Mouse (Mus musculus): ENCODE measurements around the gene Adsl. TPM values are rescaled to one million over a fixed set of nuclear protein-coding genes. Genes with fewer than 3 reads are reported as not detected.

Gene Adsl
- total RNA-seq, 2 experiments from 2014 or later, result 24.2 to 28.0 TPM

DNA sequence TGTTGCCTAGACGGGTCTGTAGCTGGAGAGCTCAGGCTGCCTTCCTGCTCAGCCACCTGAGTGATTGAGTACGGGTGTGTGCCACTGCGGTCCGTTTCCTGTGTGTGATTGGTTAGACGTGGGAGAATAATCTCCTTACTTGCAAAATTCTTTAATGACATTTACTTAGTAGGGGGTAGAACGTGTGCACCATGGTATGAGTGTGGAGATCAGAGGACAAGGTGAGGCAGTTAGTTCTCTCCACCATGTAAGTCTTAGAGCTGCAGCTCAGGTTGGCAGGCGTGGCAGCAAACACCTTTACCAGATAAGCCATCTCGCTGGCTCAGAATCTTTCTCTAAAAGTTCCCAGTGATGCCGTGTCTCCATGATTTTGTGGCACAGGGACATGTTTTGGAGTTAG is 5.7 kb downstream of the Adsl start:
- no peak for DNase-seq (ENCODE audit: low spot score in 2 of 2)
- TF ChIP-seq CTCF (conservative IDR thresholded peaks at IDR 0.05), result no peak
- H3K4me3 ChIP-seq, result no peak overlapping the region

DNA sequence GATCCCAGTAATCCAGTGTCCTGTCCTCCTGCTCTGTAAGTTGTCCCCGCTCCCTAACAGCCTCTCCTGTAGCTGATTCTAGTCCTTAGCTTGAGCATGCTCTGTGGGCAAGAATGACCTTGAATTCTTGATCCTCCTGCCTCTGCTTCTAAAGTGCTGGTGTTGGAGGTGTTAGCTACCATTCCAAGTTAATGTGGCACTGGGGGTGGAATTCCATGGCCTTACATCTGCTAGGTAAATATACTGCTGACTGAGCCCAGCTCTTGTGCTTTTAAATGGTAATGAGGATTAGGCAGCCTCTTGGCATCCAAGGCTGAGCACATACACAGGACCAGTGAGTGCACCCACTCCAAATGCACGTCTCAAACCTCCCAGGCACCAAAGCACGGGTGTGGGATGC is 6.6 kb downstream of the Adsl start:
- Histone ChIP-seq H3K4me3 (no peak overlapping the region), H3K27ac (no peak overlapping the region)
- TF ChIP-seq CTCF (conservative IDR thresholded peaks at IDR 0.05), result no peak
- DNase-seq (ENCODE audit: low spot score in 2 of 2), result no peak

More for the DNA sequence above, 5.7 kb downstream of the Adsl start:
- no peak overlapping the region for H3K27ac ChIP-seq

- no peak for TF ChIP-seq CTCF (conservative IDR thresholded peaks at IDR 0.05)
- no peak for DNase-seq (ENCODE audit: low spot score in 2 of 2)
- Histone ChIP-seq H3K4me3 (no peak overlapping the region), H3K27ac (no peak overlapping the region)
Measured at GRCm38 (mm10) chr15:80955836-80956438, 7.6 kb downstream of the Adsl start.

DNA sequence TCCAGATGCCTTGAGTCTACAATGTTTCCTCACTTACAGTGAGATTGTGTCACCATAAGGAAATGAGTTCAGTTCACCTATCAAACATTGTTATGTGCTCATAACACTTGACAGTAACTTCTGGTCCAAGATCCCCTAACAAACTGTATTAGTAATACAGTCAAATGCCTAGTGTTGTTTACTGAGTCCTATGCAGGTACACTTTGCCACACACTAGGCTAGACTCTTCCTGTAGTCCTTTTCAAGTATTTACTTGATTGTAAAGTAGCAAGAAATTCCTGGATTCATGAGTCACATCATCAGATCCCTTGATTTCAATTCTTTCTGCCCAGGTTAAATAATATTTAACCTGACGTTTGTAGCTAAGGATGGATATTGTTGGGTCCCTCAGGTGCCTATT is 21.1 kb downstream of the Adsl start:
- no peak for DNase-seq (ENCODE audit: low spot score in 2 of 2)
- Histone ChIP-seq H3K4me3 (no peak overlapping the region), H3K27ac (no peak overlapping the region)
- no peak for TF ChIP-seq CTCF (conservative IDR thresholded peaks at IDR 0.05)

GRCm38 (mm10) chr15:80974311-80974710 is 26.0 kb downstream of the Adsl start:
- H3K4me3 ChIP-seq, result no peak overlapping the region
- no peak for DNase-seq (ENCODE audit: low spot score in 2 of 2)
- H3K27ac ChIP-seq, result no peak overlapping the region
- TF ChIP-seq CTCF (conservative IDR thresholded peaks at IDR 0.05), result no peak

DNA sequence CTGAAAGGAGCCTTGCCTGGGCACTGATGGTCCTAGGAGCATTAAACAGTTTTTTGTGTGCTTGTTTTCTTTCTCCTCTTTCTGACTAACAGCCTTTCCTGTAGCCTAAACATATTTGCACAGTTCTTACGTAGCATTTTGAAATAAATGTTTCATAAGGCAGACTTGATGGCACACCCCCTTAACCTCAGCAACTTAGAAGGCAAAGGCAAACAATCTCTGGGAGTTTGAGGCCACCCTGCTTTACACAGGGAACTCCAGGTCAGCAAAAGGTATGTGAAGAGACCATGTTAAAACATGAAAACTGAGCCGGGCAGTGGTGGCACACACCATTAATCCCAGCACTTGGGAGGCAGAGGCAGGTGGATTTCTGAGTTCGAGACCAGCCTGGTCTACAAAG is 27.4 kb downstream of the Adsl start:
- no peak for TF ChIP-seq CTCF (conservative IDR thresholded peaks at IDR 0.05)
- Histone ChIP-seq H3K27ac (no peak overlapping the region), H3K4me3 (no peak overlapping the region)
- no peak for DNase-seq (ENCODE audit: low spot score in 2 of 2)

DNA sequence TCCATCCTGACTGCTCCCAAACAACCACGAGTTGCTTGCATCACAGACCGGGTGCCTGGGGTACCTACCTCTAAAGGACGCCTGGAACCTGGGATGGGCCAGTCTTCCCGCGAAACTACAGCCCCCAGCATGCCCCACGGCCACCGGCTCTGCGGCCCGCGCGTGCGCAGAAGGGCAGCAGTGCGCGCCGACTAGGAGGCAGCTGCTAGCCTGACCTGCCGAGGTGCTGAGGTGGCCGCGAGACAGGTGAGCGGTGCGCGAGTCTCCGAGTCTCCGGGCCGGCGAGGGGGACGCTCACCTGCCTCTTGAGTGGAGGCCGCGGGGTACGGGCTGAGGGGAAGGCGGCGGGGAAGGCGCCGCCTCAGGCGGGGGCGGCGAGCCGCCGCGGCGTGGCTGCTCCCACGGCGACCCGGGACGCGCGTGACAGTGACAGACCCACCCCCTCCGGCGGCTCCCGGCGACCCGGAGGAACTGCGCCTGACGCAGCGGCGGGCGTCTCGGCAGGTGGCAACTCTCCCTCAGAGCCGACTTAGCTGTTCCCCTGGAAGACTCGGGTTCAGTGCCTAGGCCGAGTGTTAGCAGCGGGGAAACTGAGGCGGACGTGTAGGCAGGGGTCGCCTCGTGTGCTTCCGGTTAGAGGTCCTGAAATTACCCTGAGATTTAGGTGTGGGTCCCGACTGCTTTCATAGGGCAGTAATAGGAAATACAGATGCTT is 29.5 kb downstream of the Adsl start, which contains the start of gene Sgsm3:
TSS of gene Sgsm3 (plus strand) at position 146 of the 715 bp plus-strand sequence.
- Histone ChIP-seq H3K4me3 (peak within 1 kb of the TSS; percentile 70), H3K27ac (peak within 1 kb of the TSS; percentile 87)
- DNase-seq (ENCODE audit: low spot score in 2 of 2), result peak; percentile 85 to 88
- no peak for TF ChIP-seq CTCF (conservative IDR thresholded peaks at IDR 0.05)

DNA sequence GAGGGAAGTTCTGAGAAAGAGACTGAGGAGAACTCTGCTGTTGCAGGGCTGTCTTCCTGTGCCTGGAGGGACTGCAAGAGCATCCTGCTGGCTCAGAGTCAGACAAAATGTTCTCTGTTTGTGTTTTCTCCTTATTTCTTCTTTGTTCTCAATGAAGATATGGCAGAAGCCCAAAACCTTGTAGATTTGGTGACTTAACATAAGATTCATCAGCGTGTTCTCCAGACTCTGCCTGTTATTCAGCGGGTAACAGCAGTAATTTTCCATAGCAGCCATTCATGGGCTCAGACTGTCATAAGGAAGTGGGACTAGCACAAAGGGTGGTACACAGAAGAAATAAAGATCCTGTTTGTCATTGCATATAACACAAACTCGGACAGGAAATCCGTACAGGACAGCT is 31.3 kb downstream of the Adsl start:
- no peak overlapping the region; the same call in 1 of the 2 replicates for H3K4me3 ChIP-seq
- H3K27ac ChIP-seq, result no peak overlapping the region
- peak in 1 of 2 experiments; percentile 58 for DNase-seq (ENCODE audit: low spot score in 2 of 2)
- TF ChIP-seq CTCF (conservative IDR thresholded peaks at IDR 0.05), result no peak

- no peak for DNase-seq (ENCODE audit: low spot score in 2 of 2)
- no peak for TF ChIP-seq CTCF (conservative IDR thresholded peaks at IDR 0.05)
- Histone ChIP-seq H3K4me3 (no peak overlapping the region), H3K27ac (no peak overlapping the region)
Measured at GRCm38 (mm10) chr15:80981176-80981575, 32.9 kb downstream of the Adsl start.

DNA sequence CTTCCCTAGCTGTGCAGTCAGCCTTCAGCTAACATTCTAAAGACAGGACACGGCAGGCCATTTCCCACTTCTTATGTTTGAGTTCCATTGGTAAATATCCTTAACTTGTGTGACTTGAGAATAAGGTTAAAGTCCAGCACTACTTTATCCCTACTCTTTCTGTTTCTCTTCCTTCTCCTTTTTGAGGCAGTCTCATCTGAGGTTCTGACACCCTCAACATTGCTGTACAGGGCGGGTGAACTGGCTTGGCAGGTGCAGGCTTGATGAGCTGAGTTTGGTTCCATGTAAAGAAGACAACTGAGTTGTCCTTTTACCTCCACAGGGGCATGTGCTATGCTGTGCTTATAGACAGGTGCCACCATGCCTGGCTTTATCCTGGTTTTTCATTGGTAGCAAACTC is 35.0 kb downstream of the Adsl start:
- TF ChIP-seq CTCF (conservative IDR thresholded peaks at IDR 0.05), result no peak
- Histone ChIP-seq H3K4me3 (no peak overlapping the region), H3K27ac (no peak overlapping the region)
- DNase-seq (ENCODE audit: low spot score in 2 of 2), result no peak

DNA sequence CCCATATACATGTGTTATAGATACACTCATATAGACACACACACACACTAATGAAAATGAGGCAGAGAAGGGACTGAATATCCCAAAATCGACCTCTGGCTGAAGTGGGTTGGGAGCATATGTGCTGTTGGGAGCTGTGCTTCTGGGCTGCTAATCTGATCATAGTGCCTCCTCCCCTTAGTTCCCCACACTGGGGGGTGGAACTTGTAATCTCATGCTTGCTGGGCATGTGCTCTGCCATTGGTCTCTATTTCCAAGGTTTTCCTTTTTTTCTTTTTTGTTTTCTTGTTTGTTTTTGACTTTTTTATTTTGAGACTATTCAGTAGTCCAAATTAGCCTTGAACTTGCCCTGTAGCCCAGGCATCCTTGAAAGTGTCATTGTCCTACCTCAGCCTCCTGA is 40.0 kb downstream of the Adsl start:
- H3K27ac ChIP-seq, result no peak overlapping the region
- DNase-seq (ENCODE audit: low spot score in 2 of 2), result no peak
- no peak overlapping the region for H3K4me3 ChIP-seq
- no peak for TF ChIP-seq CTCF (conservative IDR thresholded peaks at IDR 0.05)

DNA sequence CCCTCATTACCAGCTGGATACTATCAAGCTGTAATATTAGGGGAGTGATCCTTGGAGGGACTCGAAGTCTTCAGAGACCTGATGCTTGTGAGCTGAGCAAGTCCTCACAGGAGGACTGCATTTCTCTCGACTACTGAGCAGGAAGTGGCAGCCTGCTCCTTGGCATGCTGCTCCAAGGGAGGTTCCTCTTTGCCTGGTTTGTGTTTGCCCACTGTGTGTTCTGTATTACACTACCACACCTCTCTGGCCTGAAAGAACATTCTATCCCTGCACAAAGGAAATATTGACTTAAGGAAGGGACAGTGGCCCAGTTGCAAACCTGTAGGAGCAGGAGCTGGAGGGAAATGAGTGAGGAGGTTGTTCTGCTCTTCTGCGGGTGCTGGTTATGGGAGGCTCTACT is 41.4 kb downstream of the Adsl start:
- no peak for DNase-seq (ENCODE audit: low spot score in 2 of 2)
- H3K27ac ChIP-seq, result no peak overlapping the region
- no peak overlapping the region for H3K4me3 ChIP-seq
- TF ChIP-seq CTCF (conservative IDR thresholded peaks at IDR 0.05), result no peak

DNA sequence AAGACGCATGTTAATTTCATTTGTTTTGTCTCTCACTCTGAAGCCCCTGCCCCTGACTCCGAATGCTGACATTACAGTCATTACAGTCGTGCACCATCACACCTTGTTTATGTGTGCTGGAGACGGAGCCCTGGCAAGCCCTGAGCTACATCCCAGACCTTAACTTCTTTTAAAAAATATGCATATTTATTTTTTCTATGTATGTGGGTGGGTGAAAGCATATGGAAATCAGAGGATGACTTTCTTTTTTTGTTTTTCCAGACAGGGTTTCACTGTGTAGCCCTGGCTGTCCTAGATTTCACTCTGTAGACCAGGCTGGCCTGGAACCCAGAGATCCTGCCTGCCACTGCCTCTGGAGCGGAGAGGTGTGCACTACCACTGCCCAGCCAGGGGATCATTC is 46.7 kb downstream of the Adsl start:
- no peak overlapping the region for H3K27ac ChIP-seq
- DNase-seq (ENCODE audit: low spot score in 2 of 2), result no peak

More for the DNA sequence above, 46.7 kb downstream of the Adsl start:
- TF ChIP-seq CTCF (conservative IDR thresholded peaks at IDR 0.05), result no peak
- no peak overlapping the region for H3K4me3 ChIP-seq

Measured in layer of hippocampus, adult 2 months (tissue).